Mouse (Mus musculus): ENCODE measurements around the gene Rtl3. TPM values are rescaled to one million over a fixed set of nuclear protein-coding genes. Genes with fewer than 3 reads are reported as not detected.
A peak's percentile ranks its signal among the peaks of the same experiment; 100 is the strongest.

Gene Rtl3
- not detected for polyA plus RNA-seq (2017; shearing (Covaris generic))

- ATAC-seq: no peak
Observed at GRCm38 (mm10) chrX:106840409-106840808, at the start of gene Rtl3. Gene Rtl3 (minus strand): TSS chrX:106840644.

- ATAC-seq: no peak
Observed at GRCm38 (mm10) chrX:106872315-106872714, 31.9 kb upstream of the Rtl3 start.

DNA sequence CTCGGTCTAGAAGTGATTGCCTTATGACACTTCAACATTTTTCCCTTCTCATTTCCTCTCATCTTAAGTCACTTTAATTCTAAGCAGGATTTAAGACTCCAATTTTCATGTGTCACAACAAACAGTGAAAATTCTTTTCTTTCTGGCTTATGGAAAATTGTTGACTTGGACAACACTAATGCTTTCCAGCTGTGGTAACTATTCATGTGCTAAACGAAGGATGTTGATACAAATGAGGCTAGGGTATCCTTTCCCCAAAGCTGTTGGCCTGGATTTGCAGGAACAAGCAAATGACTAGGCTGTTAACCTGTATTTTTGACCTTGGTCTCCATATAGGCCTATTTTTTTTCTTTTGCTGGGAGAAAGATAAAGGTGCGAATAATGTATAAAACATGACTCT, 31.4 kb upstream of the Rtl3 start:
- ATAC-seq: no peak

- no peak for ATAC-seq
Observed at GRCm38 (mm10) chrX:106871426-106871825, 31.0 kb upstream of the Rtl3 start.

- no peak for ATAC-seq
Observed at GRCm38 (mm10) chrX:106853523-106854300, 13.3 kb upstream of the Rtl3 start.

DNA sequence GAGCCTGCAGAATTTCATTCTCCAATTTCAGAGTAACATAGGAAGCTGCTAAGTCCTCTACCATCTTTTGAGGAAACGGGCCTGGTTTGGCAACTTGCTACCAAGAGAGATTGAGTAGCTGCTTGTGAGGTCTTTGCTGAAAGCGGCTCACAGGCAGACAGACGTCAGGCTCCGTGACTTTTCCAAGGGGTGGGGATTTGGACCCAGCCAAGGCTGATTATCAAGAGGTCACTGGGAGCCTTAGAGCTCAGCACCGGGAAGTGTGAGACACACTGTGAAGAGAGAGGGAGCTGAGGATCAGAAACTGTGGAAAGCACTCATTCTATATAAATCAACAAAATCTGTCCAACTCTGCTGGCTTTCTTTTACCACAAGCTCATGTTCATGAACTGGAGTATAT, 853 bp downstream of the Rtl3 start:
- ATAC-seq: no peak

GRCm38 (mm10) chrX:106830494-106830893, 9.9 kb downstream of the Rtl3 start:
- ATAC-seq: no peak

- ATAC-seq: no peak
Observed at GRCm38 (mm10) chrX:106809560-106810226, 30.8 kb downstream of the Rtl3 start.

GRCm38 (mm10) chrX:106804387-106804786, 36.1 kb downstream of the Rtl3 start:
- no peak for ATAC-seq

DNA sequence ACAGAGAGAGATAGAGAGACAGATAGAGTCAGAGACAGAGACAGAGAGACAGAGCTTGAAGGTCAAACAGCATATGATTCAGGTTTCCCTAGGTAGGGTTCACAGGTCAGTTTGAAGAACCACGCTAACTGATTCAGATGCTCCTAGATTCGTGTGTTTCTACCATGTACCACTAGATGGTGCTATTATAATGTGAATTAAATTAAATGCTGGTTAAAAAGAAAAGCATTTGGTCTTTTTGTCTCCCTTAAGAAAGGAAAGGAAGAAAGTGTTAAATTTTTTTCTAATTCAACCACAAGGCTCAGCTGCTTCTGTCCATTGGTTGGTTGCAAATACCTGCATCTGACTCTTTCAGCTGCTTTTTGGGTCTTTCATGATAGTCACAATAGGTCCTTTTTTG, 45.8 kb downstream of the Rtl3 start:
- peak; percentile 74 for ATAC-seq

Other genes with a start within 250 kb of the Rtl3 start
- 1 to 10 TPM; 1.5 to 3.0 TPM for gene Cysltr1, start 237.0 kb downstream of the Rtl3 start, polyA plus RNA-seq (2017; shearing (Covaris generic))
- gene Lpar4, start 80.0 kb upstream of the Rtl3 start, polyA plus RNA-seq (2017; shearing (Covaris generic)): not detected
- 100 to 1,000 TPM; 100 to 114 TPM for gene P2ry10, start 247.8 kb upstream of the Rtl3 start, polyA plus RNA-seq (2017; shearing (Covaris generic))